Comparison of ENCODE assay signal across 10 mouse cellular contexts in the genomic region with DNA sequence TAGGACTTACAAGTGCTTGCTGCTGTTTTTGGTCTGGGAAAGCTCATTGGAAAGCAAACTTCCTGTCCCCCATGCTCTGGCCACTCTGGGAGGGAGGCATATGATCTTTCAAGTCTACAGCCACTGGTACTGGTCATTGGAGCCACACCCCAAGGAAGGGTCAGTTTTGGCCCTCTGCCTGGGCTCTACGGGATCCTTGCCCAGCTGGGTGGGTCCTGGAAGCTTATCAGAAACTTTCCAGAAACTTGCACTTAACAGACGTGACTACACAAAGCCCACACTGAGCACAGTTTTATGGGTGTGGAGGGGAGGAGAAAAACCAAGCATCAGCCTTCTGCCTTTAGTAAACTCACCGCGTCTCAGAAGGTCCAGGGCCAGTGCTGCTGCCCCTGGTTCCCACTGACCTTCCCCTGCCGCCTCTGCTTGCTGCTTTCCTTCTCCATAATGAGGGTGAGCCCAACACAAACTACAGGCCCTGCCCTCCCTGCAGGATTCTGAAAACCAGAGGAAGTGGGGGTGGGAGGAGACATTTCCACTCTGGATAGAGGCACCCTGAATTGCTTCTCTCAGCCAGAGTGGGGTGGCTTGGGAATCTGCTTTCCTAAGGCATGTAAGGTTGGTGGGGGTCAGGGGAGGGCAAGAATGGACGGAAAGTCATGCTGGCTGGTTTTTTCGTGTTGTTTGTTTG. TPM values are rescaled to one million over a fixed set of nuclear protein-coding genes. Genes with fewer than 3 reads are reported as not detected.
A peak's percentile ranks its signal among the peaks of the same experiment; 100 is the strongest.
DNase-seq lines count a peak whose midpoint lies in the region; ATAC-seq and TF ChIP-seq lines count a peak whose summit lies in the region.
"Had no signal": no experiment of that assay in that cellular context is flagged by ENCODE, and none has a peak within 500 bp of the region (broad histone marks: within the 10 kb centered on the region; RNA-seq: fewer than 3 reads in every experiment).

No protein-coding gene starts in this region.

- peaks cover 11% of the 10 kb centered on the region for H3K4me1 ChIP-seq in heart, embryonic 10.5 days

- H3K27ac ChIP-seq in left cerebral cortex, adult 2 months: peak overlapping the region; percentile 36; the same call in 1 of the 2 replicates
- peak overlapping the region; percentile 70 for H3K27ac ChIP-seq in heart, embryonic 10.5 days
- H3K27ac ChIP-seq: macrophage had no signal

- no peak for ATAC-seq in megakaryocyte progenitor cell, adult 5-6 weeks (replicated peaks; ENCODE audit: poor library complexity)

- no peaks in the 10 kb centered on the region for H3K9me3 ChIP-seq in heart, embryonic 10.5 days

- no peaks in the 10 kb centered on the region for H3K27me3 ChIP-seq in heart, embryonic 10.5 days (ENCODE audit: insufficient read depth, poor library complexity, severe bottlenecking)
- H3K27me3 ChIP-seq: CH12.LX had no signal

- intact Hi-C loops in left cerebral cortex, adult 2 months (cut with DNase I): no loop called here
- intact Hi-C loops in left cerebral cortex, postnatal 14 days (cut with DNase I): no loop called here

- 48% methylated on average over 7 of the region's 7 CpGs for WGBS in heart, embryonic 10.5 days

- H3K4me3 ChIP-seq in left cerebral cortex, adult 2 months: no peak overlapping the region
- no peak overlapping the region for H3K4me3 ChIP-seq in heart, embryonic 10.5 days

- TF ChIP-seq CTCF in left cerebral cortex, adult 2 months (IDR thresholded peaks at IDR 0.05): no peak

- no peaks in the 10 kb centered on the region for H3K36me3 ChIP-seq in heart, embryonic 10.5 days

- DNase-seq in left cerebral cortex, adult 2 months (ENCODE audit: extremely low spot score in 1 of 2, low spot score in 2 of 2): peak in 1 of 2 experiments; percentile 6
- no peak for DNase-seq in left cerebral cortex, postnatal 14 days (ENCODE audit: low spot score in 2 of 2)
- DNase-seq in heart, embryonic 10.5 days (ENCODE audit: low spot score): peak; percentile 86
- peak; percentile 74 to 84 for DNase-seq in kidney, postnatal 25 days
- peak; percentile 46 for DNase-seq in ovary, postnatal 36 days (ENCODE audit: low spot score)
- no peak for DNase-seq in thymus, postnatal 4 days
- no peak for DNase-seq in Muller cell, postnatal 12 days (ENCODE audit: inconsistent ontology term)

RNA-seq across cellular contexts. Expression of a gene that starts 37.1 kb away (rescaled TPM):
- under 1 TPM; 0.30 to 0.38 TPM for total RNA-seq in left cerebral cortex, adult 2 months (2021)
- total RNA-seq in left cerebral cortex, postnatal 14 days (2021): 10 to 100 TPM; 10.5 to 12.5 TPM
- 7.0 and 23.8 TPM in 2 replicates for polyA plus RNA-seq in heart, embryonic 10.5 days (2016; fragmentation: Nextera tagmentation; extraction: Ambion mirVana)
- total RNA-seq in megakaryocyte progenitor cell, adult 5-6 weeks (2015): 0.02 and 0.05 TPM in 2 replicates
- total RNA-seq in megakaryocyte progenitor cell, adult 5-6 weeks (2017): 0.12 TPM in 1 of 2 replicates, not detected in the other
- total RNA-seq: CH12.LX had no signal
- polyA plus RNA-seq: macrophage had no signal

RNA-seq across cellular contexts. Expression of a gene that starts 51.1 kb away (rescaled TPM):
- total RNA-seq in left cerebral cortex, adult 2 months (2021): 100 to 1,000 TPM; 130 to 148 TPM
- 100 to 1,000 TPM in 1 of 2 experiments, 10 to 100 TPM in 1; 88.5 to 102 TPM for total RNA-seq in left cerebral cortex, postnatal 14 days (2021)
- polyA plus RNA-seq in heart, embryonic 10.5 days (2016; fragmentation: Nextera tagmentation; extraction: Ambion mirVana): 24.7 and 25.9 TPM in 2 replicates
- 0.59 and 0.85 TPM in 2 replicates for total RNA-seq in megakaryocyte progenitor cell, adult 5-6 weeks (2015)
- total RNA-seq in megakaryocyte progenitor cell, adult 5-6 weeks (2017): 1.6 and 4.7 TPM in 2 replicates

Comparison
In these comparisons a context has a peak if more than half of its experiments do, and no peak if none do; other contexts are left out.
1. RNA of a gene that starts 37.1 kb away (total RNA-seq): 10.5 to 12.5 TPM in left cerebral cortex, postnatal 14 days; 0.30 to 0.38 TPM in left cerebral cortex, adult 2 months and 0.02 to 0.12 TPM in megakaryocyte progenitor cell, adult 5-6 weeks; every median in the first group is over 4 times any median in the second.
2. DNase-seq: peak in heart, embryonic 10.5 days (single experiment), kidney, postnatal 25 days (2 of 2) and ovary, postnatal 36 days (single experiment); none in left cerebral cortex, postnatal 14 days (0 of 2), thymus, postnatal 4 days (single experiment) and Muller cell, postnatal 12 days (single experiment).
3. RNA of a gene that starts 51.1 kb away (total RNA-seq): 130 to 148 TPM in left cerebral cortex, adult 2 months and 88.5 to 102 TPM in left cerebral cortex, postnatal 14 days; 0.59 to 4.7 TPM in megakaryocyte progenitor cell, adult 5-6 weeks; every median in the first group is over 10 times any median in the second.